Comparison of ENCODE assay signal across 7 mouse cellular contexts in genomic region chr8:73355979-73356378, GRCm38 (mm10). TPM values are rescaled to one million over a fixed set of nuclear protein-coding genes. Genes with fewer than 3 reads are reported as not detected.
DNase-seq lines count a peak whose midpoint lies in the region; ATAC-seq and TF ChIP-seq lines count a peak whose summit lies in the region.

No protein-coding gene starts in this region.

- H3K27ac ChIP-seq in lung, embryonic 14.5 days (ENCODE audit: low read depth), result no peak overlapping the region

- peak; percentile 67 for TF ChIP-seq CTCF in lung, embryonic 14.5 days (IDR thresholded peaks at IDR 0.05; ENCODE audit: low read depth)

- no peak overlapping the region for H3K4me2 ChIP-seq in lung, embryonic 14.5 days

- no peak for ATAC-seq in lung, embryonic 14.5 days (ENCODE audit: insufficient read depth)

- peak; percentile 28 for DNase-seq in urinary bladder, postnatal 25 days (ENCODE audit: low spot score)
- no peak for DNase-seq in urinary bladder, postnatal 10 days (ENCODE audit: low spot score)
- DNase-seq in cerebellum, adult 11-12 months, result peak; percentile 34
- peak; percentile 17 to 65 for DNase-seq in frontal cortex, postnatal 14 days (ENCODE audit: low spot score in 2 of 2)
- peak; percentile 42 to 79 for DNase-seq in kidney, postnatal 25 days
- DNase-seq in lung, embryonic 14.5 days, result peak; percentile 87
- DNase-seq in right cerebral cortex, postnatal 10 days (ENCODE audit: low spot score in 2 of 2), result peak; percentile 74 to 85

- H3K4me1 ChIP-seq in lung, embryonic 14.5 days (ENCODE audit: insufficient read depth), result peaks cover 15% of the 10 kb centered on the region

- no peaks in the 10 kb centered on the region for H3K36me3 ChIP-seq in lung, embryonic 14.5 days (ENCODE audit: insufficient read depth)

- H3K4me3 ChIP-seq in lung, embryonic 14.5 days (ENCODE audit: low read depth, low read length), result no peak overlapping the region

- H3K27me3 ChIP-seq in lung, embryonic 14.5 days (ENCODE audit: insufficient read depth, low read length), result no peaks in the 10 kb centered on the region

- WGBS in lung, embryonic 14.5 days, result 28% methylated on average over 2 of the region's 2 CpGs

- H3K9me3 ChIP-seq in lung, embryonic 14.5 days (ENCODE audit: low read depth, low read length), result no peaks in the 10 kb centered on the region

- no peak overlapping the region for H3K9ac ChIP-seq in lung, embryonic 14.5 days

RNA-seq across cellular contexts. Expression of gene Large1, which starts 2.6 kb away (rescaled TPM):
- 8.7 and 9.9 TPM in 2 replicates for polyA plus RNA-seq in lung, embryonic 14.5 days (2014; fragmentation: Nextera tagmentation; extraction: Ambion mirVana)
